Mouse (Mus musculus): ENCODE results near the gene Fgfr1op.
A peak's percentile ranks its signal among the peaks of the same experiment; 100 is the strongest.
"Not testable (repeated sequence)": the region's sequence is repeated elsewhere in the genome, so short reads cannot be mapped to it uniquely, and the experiment has no call there.

Fgfr1op gene

DNA sequence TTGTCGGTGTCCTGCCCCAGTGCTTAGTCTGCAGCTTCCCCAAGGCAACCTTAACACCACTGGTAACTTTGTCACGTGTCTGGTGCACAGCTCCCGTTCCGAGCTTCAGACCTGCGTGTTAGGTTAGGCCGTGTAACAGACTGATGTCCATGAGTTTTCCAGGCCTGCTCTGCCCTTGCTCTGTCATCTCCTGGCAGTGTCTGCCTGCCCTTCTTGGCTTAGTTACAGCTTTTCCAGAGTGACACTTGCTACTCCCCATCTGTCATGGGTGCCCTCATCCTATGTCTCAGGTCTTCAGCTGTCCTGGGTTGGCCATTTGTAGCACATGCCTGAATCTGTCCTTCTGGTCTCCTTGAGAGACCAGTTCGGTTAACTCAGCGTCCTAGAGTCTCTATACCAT, 2.1 kb downstream of the Fgfr1op start:
- not testable (repeated sequence) for DNase-seq (ENCODE audit: low read depth in 1 of 2, low spot score in 2 of 2)

DNA sequence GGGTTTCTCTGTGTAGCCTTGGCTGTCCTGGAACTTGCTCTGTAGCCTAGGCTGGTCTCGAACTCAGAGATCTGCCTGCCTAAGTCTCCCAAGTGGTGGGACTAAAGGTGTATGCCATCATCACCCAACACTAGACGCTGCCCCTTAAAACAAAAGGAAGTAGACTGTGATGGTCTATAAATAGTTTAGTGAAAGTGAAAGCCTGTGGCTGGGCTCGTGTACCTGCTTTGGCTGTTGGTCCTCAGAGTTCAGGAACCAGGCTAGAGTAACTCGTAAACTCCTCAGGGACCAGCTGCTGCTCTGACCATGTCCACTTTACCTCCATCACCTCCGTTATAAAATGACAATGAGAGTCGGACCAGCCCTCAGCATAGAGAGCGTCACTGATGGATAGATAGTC, 5.0 kb downstream of the Fgfr1op start:
- DNase-seq (ENCODE audit: low read depth in 1 of 2, low spot score in 2 of 2) = no peak

DNA sequence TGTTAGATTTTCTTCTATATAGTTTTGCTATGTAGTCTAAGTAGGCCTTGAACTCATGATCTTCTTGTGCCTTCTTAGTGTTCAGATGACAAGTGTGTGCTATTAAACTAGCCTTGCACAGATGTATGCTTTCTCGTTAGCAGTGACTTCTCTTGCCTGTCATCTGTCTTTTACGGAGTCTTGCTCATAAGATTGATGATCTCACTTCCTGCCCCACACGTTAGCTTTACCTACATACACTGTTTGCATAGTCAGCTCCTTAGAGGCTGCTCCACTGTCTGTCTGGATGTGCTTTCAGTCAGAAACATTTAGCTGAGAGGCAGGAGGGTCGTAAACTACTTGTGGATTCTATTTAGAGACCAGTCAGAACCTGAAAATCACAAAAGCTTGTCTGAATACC, 5.8 kb downstream of the Fgfr1op start:
- DNase-seq (ENCODE audit: low read depth in 1 of 2, low spot score in 2 of 2) = no peak

DNA sequence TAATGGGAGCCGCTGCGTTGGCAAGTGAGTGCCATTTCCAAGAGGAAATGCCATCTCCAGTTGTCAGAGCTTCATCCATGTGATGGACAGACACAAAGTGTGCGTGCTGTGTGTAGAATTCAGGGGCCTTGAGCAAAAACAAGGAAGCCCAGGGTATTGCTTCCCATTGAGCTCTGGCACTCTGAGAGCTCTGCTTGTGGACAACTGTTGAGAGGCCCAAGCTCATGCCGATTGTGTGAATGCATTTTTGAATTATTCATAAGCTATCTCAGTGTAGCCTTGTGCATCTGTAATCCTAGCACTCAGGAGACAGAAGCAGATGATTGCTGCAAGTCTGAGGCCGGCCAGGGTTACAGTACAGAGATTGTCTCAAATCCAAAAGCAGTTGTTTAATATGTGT, 11.8 kb downstream of the Fgfr1op start:
- DNase-seq (ENCODE audit: low read depth in 1 of 2, low spot score in 2 of 2) = no peak

DNA sequence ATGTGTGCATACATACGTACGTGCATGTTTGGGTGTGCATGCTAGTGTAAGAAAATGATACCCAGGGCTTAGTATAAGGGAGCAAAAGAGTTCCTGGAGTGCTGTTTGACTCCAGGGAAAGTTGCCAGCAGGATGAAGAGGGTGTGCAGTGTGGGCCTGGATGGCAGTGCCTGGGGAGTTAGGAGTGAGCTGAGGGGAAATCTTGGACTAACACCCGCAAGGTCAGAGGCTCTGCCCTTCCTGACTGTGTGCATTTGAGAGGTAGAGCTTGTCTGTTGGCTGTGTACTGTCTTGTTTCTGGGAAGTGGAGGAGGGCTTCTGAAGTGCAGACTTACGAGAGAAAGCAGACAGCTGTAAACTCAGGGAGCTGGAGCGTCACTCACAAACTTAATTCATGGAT, 18.5 kb downstream of the Fgfr1op start:
- DNase-seq (ENCODE audit: low read depth in 1 of 2, low spot score in 2 of 2) = no peak

DNA sequence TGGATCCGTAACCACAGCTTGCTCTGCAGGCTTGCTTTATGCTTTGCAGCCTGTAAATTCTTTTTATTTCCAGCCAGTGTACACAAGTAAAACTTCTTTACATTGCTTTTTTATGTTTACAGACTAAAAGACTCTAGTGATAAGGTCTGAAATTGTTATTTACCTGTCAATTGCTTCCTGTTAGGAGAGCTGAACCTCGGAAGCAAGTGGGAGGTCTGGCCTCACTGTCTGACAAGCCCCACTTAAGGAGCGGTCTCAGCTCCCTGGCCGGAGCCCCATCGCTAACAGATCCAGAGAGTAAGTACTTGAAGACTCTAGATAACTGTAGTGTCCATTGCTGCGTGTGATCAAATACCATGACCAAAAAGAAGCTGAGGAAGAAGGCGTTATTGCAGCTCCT, 18.9 kb downstream of the Fgfr1op start:
- DNase-seq (ENCODE audit: low read depth in 1 of 2, low spot score in 2 of 2) = no peak

DNA sequence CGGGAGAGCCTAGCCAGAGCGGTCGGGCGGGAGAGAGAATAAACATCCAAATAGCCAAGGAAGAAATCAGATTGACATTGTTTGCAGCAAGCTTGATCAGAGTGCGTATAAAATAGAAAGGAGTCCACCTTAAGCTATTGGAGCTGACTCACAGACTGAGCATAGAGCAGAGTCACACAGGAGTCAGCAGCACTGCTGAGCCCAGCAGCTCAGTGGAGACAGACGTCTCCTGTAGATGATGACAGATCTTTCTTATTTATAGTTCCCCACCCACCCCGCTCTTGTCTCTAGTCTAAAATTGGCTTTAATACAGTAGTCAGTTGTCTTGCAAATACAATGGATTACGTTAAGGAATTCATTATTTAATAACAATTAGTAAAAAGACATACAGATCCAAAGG, 28.4 kb downstream of the Fgfr1op start:
- no peak for DNase-seq (ENCODE audit: low read depth in 1 of 2, low spot score in 2 of 2)

DNA sequence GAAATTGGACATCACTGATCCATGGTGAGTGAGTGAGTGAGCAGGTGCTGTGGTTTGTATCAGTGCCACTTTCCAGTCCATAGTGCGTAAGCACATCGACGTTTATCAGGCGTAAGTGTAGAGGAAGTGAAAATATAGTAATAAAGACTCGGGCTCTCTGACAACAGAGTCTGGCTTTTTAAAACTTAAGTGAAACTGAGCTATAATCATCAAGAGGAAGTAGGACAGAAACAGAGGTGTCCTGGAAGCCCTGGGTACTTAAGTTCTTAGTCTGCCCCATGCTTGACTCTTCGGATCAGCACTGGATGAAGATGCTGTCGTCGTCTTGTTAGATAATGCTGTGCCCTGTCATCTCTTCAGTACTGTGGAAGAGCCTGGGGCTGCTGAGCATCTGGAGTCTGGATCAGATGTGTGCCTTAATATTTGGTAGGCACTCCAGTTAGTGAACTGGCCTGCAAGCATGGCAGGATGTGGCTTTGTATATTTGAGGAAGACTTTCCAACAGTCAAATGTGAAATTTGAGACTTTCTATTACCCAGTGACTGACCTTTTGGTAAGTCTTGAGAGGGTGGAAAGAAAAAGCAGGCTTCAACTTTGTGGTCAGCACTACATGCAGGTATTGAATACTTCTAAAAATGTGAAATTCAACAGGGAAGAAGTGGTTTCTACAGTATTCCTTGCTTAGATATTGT, 30.5 kb downstream of the Fgfr1op start:
- peak; percentile 13 to 32 for DNase-seq (ENCODE audit: low read depth in 1 of 2, low spot score in 2 of 2)

DNA sequence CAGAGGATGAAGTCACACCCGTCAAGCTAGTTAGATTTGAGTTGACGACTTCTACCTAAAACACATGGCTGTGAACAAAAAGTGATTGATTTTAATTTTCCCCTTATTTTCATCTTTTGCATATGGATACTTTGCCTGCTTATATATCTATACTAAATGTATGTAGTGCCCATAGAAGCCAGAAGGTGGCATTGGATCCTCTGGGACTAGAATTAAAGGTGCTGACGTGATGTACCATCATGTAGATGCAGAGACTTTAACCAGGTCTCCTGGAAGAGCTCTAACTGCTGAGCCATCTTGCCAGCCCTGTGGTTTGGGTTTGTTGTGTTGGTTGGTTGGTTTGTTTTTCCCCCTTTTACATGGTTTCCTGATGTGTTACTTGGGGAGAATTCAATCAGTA, 32.4 kb downstream of the Fgfr1op start:
- DNase-seq (ENCODE audit: low read depth in 1 of 2, low spot score in 2 of 2) = no peak

DNA sequence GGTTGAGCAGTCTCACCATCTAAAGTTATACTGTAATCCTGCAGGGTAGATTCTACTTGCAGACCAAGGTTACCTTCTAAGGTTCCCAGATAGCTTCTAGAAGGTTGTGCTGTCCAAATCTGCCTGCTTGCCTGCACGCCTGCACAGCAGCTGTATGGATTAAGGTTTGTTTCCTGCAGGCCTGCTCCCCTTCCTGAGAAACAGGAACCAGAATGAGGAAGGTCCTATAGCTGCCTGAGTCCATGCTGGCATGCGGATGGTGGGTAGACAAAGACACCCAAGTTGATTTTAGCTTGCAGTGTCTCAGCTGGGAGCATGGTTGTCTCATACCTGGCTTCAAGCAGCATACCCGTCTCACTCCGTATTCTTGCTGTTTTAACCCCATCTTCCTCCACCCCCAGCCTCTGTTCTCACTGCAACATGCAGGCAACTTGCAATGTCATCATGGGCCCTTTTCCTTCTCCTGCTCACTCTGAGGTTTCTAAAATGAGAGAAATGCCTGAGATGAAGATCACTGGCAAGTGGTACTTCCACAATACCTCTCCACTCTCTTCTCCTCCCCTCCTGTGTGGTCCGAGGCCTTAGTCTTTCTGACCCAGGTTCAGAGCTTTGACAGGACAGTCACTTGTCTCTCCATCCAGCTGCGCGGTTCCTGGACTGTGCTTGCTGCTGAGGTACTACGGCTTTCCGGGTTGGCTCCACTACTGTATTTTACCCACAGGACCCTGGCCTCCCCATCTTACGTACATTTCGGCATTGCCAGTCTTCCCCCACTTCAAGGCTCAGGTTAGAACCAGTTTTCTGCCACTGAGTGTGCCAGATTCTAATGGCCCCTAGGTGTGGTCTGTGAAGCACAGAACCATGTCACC, 34.0 kb downstream of the Fgfr1op start:
- peak; percentile 11 to 37 for DNase-seq (ENCODE audit: low read depth in 1 of 2, low spot score in 2 of 2)

DNA sequence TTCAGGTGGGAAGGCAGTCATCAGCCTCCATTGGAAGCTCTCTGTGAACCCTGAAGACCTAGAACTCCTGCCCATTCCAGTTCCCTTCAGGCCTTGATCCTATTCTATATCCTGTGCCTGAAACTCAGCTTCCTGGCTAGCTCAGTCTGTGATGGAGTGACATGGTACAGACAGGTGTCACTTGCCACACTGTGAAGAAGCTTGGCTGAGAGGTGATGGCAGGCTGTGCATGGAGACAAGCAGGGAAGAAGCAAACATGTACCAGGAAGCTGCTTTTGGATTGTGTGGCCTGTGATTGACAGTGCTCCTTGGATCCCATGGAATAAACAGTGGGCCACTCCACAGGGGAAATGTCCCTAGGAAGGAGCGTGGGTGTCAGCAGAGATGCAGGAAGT, 34.6 kb downstream of the Fgfr1op start:
- no peak for DNase-seq (ENCODE audit: low read depth in 1 of 2, low spot score in 2 of 2)

DNA sequence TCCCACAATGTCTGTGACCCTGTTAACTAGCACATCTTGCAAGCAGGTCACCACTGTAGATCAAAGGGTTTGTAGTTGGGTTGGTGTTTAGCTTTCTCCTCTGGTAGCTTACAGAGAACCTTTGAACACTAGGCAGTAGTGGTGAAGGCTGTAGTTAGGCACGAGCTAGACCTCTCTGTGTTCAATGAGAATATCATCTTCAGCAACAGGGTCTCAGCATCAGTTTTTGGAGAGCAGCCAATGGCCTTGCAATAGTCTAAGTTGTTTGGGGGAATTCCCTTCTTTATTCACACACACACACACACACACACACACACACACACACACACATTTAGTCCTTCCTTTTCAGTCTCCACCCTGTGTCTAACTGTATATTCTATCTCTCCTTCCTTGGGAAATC, 38.2 kb downstream of the Fgfr1op start:
- DNase-seq (ENCODE audit: low read depth in 1 of 2, low spot score in 2 of 2) = no peak

DNA sequence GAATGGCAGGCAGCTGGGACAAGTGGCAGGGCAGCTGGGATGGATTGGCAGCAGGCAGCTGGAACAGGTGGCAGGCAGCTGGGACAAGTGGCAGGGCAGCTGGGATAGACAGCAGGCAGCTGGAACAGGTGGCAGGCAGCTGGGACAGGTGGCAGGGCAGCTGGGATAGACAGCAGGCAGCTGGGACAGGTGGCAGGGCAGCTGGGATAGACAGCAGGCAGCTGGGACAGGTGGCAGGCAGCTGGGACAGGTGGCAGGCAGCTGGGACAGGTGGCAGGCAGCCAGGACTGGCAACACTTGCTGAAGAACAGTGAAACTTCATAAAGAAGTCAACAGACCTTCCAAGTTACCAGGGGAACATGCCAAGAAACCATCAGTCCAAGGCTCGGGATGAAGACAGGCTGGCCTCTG, 39.9 kb downstream of the Fgfr1op start:
- DNase-seq (ENCODE audit: low read depth in 1 of 2, low spot score in 2 of 2) = not testable (repeated sequence)

DNA sequence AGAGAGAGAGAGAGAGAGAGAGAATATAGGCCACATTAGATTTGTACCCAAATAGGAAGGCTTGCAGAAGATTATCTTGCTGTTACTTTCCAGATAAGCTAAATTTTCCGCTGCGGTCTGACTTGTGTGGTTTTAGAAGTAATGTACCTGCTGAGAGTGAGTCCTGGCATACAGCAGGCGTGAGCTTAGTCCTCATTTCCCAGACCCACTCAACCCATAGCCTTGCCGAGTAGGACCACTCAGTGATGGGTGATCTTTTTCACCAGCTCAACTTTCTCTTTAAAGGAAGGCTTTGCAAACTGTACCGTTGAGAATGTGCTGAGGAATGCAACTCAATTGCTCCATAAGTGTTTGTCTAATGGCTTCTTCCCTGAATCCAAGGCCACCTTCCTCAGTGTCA, 41.4 kb downstream of the Fgfr1op start:
- DNase-seq (ENCODE audit: low read depth in 1 of 2, low spot score in 2 of 2) = no peak

DNA sequence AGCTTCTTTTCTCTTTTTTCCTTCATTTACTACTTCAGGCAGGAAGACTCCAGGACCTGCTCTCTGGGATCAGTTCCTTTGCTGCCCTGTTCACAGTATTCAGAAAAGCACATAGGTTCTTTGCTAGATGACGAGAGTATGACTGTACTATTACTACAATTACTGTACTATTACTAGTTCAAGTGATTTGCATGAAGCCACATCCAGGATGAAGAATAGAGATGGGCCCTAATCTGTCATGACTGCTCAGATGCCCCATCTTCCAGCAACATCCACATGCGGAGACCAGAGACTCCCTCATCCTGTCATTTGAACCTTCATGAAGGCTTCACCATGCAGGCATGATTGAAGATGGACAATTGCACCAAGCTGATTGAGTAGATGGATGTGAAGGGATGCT, 44.4 kb downstream of the Fgfr1op start:
- DNase-seq (ENCODE audit: low read depth in 1 of 2, low spot score in 2 of 2) = no peak

DNA sequence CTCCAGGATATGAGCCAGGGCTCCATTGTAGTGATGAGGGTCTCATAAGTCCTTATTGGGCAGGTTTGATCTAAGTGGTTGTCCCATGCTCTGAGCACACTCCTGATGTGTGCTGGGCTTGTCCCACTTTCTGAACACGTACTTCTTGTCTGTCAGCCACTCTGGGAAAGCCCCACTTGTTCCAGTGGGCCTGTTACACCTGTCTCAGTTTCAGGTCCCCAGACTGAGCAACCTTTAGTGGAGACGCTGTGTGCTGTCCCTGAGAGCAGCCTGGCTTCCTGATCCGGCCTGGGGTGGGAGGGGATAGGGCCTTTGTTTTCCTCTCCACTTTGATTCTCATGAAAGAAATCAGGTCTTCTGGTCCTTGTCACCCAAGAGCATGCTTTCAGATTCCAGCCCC, 44.9 kb downstream of the Fgfr1op start:
- DNase-seq (ENCODE audit: low read depth in 1 of 2, low spot score in 2 of 2) = no peak

DNA sequence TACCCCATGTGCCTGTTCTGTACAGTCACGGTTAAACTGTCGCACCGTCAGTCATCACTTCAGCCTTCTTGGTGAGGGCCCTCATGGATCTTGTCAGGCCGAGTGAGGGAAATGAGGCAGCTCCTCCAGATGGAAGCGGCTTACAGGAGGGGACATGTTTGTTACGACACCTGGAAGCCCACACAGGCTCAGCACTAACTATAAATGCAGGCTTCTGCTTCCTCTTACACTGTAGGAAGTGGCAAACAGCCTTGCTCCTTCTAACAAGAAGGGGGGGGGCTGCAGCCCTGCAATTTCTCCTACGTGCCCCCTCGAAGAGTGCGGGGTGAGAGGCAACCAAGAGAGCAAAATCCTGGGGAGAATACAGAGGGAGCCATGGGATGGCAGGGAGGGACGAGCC, 45.4 kb downstream of the Fgfr1op start:
- no peak for DNase-seq (ENCODE audit: low read depth in 1 of 2, low spot score in 2 of 2)

DNA sequence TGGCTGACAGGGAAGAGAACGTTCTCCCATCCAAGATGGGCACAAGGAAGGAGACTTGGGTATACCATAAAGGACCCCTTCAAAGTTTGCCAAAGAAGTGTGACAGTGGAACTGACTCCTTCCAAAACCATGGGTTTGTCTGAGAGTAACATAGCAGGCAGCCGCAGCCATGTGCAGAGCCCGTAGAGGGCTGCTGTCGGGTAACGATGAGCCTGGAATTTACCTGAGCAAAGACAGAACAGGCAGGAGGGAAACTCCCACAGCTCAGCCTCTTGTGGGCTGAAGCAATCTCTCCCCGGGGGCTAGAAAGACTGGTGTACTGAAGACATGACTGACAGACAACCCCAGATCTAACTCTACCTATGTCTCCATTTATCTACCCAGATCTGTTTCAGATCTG, 46.1 kb downstream of the Fgfr1op start:
- no peak for DNase-seq (ENCODE audit: low read depth in 1 of 2, low spot score in 2 of 2)

DNA sequence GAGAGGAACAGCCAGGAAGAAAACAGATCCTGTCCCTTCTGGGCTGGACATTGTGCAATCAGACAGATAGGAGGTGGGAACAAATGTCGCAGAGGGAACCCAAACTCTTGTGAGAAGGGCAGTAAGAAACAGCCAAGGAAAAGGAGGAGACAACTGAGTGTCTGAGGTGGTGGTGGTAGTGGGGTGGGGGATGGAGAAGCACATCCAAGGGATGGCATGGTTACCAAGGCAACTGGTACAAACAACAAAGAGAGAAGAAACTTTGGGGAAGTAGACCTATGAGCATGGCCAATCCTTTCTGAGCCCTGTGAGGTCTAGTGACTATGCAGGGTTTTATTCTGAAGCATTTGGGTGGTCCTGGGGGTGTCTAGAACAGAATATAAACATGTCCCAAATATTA, 49.1 kb downstream of the Fgfr1op start:
- DNase-seq (ENCODE audit: low read depth in 1 of 2, low spot score in 2 of 2) = peak; percentile 42 to 70

DNA sequence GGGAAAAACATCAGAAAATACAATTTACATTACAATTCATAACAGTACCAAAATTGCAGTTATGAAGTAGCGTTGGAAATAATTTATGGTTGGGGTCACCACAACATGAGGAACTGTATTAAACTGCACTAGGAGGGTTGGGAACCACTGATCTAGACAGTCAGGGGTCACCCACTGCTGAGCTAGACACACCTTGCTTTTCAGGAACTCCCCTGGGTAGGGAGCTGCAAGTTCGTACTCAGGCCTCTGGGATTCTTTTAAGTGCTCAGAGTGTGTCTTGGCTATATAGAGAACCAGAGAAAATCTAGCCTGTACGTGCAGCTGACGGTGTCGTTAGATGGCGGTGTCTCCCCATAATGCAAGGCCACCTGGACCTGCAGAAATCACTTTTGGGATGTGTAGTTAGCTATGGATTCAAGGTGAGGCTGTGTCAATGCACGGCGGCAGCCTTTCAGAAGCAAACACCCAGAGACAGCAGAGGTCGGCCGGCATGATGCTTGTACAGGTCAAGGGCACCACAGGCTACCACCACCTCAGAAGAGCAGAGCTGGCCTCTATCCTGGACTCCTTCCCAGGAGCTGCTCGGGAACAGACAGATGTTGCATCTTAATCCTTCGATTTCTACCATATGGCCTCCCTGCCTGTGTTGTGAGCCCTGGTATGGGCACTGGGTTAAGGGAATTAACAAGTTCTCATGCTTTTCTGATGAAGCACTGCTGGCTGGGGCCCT, 49.9 kb downstream of the Fgfr1op start:
- no peak for DNase-seq (ENCODE audit: low read depth in 1 of 2, low spot score in 2 of 2)

DNA sequence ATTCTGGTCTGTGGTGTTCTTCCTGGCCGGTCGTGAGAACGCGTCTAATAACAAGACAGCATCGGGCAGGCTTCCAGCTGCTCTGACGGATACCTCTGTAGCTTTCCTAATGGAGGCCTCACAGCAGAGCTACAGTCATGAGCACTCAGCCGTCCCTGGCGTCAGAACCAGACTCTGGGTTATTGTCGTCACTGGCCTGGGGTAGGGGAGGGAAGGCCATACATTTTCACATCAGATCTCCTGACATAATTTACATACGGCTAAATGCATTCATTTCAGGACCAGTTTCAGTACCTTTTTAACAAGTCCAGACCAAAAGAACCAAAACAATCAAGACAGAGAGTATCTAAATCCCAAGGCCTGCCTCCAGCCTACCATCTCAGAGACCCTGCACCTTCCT, 57.9 kb downstream of the Fgfr1op start:
- no peak for DNase-seq (ENCODE audit: low read depth in 1 of 2, low spot score in 2 of 2)

DNA sequence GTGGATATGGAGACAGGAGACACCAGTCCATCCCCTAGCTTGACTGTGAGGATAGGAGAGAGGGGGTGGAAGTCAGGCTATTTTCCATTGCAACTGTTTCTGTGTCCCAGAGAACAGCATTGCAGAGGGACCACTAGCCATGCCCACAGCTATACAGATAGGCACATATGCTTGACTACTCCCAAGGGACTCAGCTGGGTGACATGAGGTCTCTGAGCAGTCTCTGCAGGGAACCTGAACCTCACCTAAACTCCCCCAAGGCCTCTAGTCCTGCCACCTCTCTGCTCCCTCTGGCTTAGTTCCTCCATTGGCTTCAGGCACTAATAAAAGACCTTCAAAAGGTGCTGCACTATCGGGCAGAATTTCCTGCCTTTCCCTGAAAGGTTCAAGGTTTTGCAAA, 58.8 kb downstream of the Fgfr1op start:
- no peak for DNase-seq (ENCODE audit: low read depth in 1 of 2, low spot score in 2 of 2)
